Mouse (Mus musculus) lung, adult 2 months (tissue): ENCODE measurements around the gene Ppp3ca.

Experiments used
- CTCF ChIP-seq: fragments of 200-500 bp; IDR thresholded peaks from 2 replicates; pipeline ENCODE4 v1.5.1; 2011; ENCODE audit warnings: mild to moderate bottlenecking, low read length, control low read depth; ENCODE audit not compliant: insufficient read depth
- POLR2A ChIP-seq: fragments of 200-500 bp; IDR thresholded peaks from 2 replicates; pipeline ENCODE4 v1.6.1; 2011; ENCODE audit warnings: low read depth, mild to moderate bottlenecking, control low read depth, low read length, borderline replicate concordance; ENCODE audit errors: extremely low read depth

DNA sequence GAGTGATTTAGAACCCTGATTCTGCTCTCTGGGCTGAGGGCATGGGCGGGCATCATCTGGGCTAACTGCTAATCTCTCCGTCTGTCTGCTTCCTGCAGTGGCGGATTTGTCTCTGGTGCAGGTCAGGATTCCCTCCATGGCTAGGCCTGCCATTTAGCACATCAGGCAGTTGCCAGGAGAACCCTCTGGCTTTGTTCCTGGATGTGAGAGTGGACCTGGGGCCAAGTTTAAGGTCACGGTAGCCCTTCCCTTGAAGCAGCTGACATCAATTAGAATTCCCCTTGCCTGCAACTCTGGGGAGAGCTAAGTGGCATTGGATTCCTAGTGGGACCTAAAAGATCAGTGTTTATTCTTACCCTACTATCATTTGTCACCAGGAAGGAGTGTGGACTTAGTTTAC, 132.7 kb downstream of the Ppp3ca start:
- TF ChIP-seq CTCF (no peak), POLR2A (no peak)
